Mouse (Mus musculus) liver, embryonic 14.5 days (tissue): Measurements from ENCODE around the gene Gm42715. TPM values are rescaled to one million over a fixed set of nuclear protein-coding genes. Genes with fewer than 3 reads are reported as not detected.

ENCODE experiments used
- ATAC-seq: fragments of 200-750 bp; cut with Nextera tagmentation; 2 replicates; pipeline ENCODE4 v1.8.0; 2017; ENCODE audit warnings: moderate number of reproducible peaks, mild to moderate bottlenecking, moderate library complexity; ENCODE audit not compliant: insufficient read depth
- DNase-seq, 3 experiments: peaks; one replicate each; pipeline ENCODE4 v3.0.0-alpha.2; 2012 to 2013; ENCODE audit warnings: low read depth in 3 of 3, low spot score in 3 of 3
- H3K27ac ChIP-seq: fragments of 300-500 bp; sonication (generic); 2 replicates; pipeline ENCODE4 v1.5.1; 2014; ENCODE audit warnings: moderate library complexity, mild to moderate bottlenecking, control low read depth, inconsistent platforms
- H3K27me3 ChIP-seq: fragments of 300-500 bp; sonication (generic); 2 replicates; pipeline ENCODE4 v1.6.1; 2014; ENCODE audit warnings: mild to moderate bottlenecking, low read length, moderate library complexity; ENCODE audit not compliant: control insufficient read depth, insufficient read depth
- H3K36me3 ChIP-seq: fragments of 300-500 bp; sonication (generic); replicated peaks from 2 replicates; pipeline ENCODE4 v1.6.1; 2014; ENCODE audit warnings: low read depth; ENCODE audit not compliant: control insufficient read depth, insufficient read depth
- H3K4me1 ChIP-seq, 2 experiments: fragments of 200-500 bp in 1 of 2; fragments of 300-500 bp in 1 of 2; sonication (generic) in 1 of 2; replicated peaks; 2 replicates each; pipeline ENCODE4 v1.6.1; 2012 to 2014; ENCODE audit warnings: antibody characterized with exemption in 1 of 2, inconsistent platforms in 1 of 2, low read length in 1 of 2; ENCODE audit not compliant: control insufficient read depth in 2 of 2, insufficient read depth in 2 of 2
- H3K4me2 ChIP-seq: fragments of 300-500 bp; sonication (generic); 2 replicates; pipeline ENCODE4 v1.6.1; 2014; ENCODE audit warnings: low read depth, mild to moderate bottlenecking, control low read depth, moderate library complexity
- H3K4me3 ChIP-seq, 2 experiments: fragments of 200-500 bp in 1 of 2; fragments of 300-500 bp in 1 of 2; sonication (generic) in 1 of 2; 2 replicates each; pipeline ENCODE4 v1.5.1; 2012 to 2014; ENCODE audit warnings: low read depth in 2 of 2, low read length in 2 of 2, mild to moderate bottlenecking in 2 of 2, control low read depth in 1 of 2, inconsistent platforms in 1 of 2, moderate library complexity in 1 of 2; ENCODE audit not compliant: insufficient read depth in 1 of 2
- H3K9ac ChIP-seq: fragments of 300-500 bp; sonication (generic); replicated peaks from 2 replicates; pipeline ENCODE4 v1.6.1; 2014; ENCODE audit warnings: mild to moderate bottlenecking, control low read depth, moderate library complexity
- H3K9me3 ChIP-seq: fragments of 300-500 bp; sonication (generic); 2 replicates; pipeline ENCODE4 v1.6.1; 2016; ENCODE audit warnings: low read length, mixed read lengths; ENCODE audit not compliant: control insufficient read depth
- CTCF ChIP-seq: IDR thresholded peaks from 2 replicates; pipeline ENCODE4 v1.5.1; 2016; ENCODE audit warnings: antibody characterized with exemption, low read depth, control low read depth
- EP300 ChIP-seq: IDR thresholded peaks from 2 replicates; pipeline ENCODE4 v1.6.1; 2016; ENCODE audit warnings: antibody characterized with exemption, low read depth
- WGBS: fragments of 180-500 bp; shearing (Covaris S2); extraction: QIAGEN DNeasy Blood & Tissue Kit; methylation state at CpG from one replicate; pipeline ENCODE4 v1.1.7; 2014; ENCODE audit not compliant: insufficient replicate concordance; 5-methylcytosine and 5-hydroxymethylcytosine counted together
- polyA plus RNA-seq, 2 experiments: library from polyadenylated mRNA; depleted of rRNA in 1 of 2; stranded (reverse) in 1 of 2; unstranded in 1 of 2; fragments of >200 nt; fragmentation: Nextera tagmentation in 1 of 2; extraction: Ambion mirVana in 1 of 2; gene quantifications; 2 replicates each; pipeline versions ENCODE4 v1.2.1 to v1.2.3; 2012 to 2014

Gene Gm42715
- polyA plus RNA-seq, 2 experiments = 4.7 to 6.0 TPM

DNA sequence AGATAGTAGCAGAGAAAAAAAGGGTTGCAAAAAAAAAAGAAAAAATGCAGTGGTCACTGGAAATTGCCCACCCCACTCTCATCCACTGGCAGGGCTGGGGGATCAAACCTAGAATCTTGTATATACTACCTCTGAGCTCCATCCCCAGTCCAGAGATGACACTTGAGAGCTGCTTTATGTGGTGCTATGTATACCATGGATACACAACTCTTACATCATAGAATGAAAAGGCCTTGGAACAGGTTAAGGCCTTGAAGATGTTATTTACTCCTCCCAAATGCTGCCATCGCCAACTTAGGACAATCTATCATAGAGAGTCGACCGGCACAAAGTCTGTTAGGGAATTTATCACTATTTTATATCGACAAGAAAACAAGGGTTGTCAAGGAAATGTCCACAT is 42.5 kb upstream of the Gm42715 start:
- Histone ChIP-seq H3K27ac (peak overlapping the region; percentile 94), H3K4me1 (peaks cover 30 to 33% of the 10 kb centered on the region in 2 experiments), H3K4me3 (peak overlapping the region; percentile 43 to 100), H3K36me3 (peaks cover 40% of the 10 kb centered on the region), H3K9me3 (no peaks in the 10 kb centered on the region), H3K4me2 (peak overlapping the region; percentile 97), H3K27me3 (no peaks in the 10 kb centered on the region), H3K9ac (peak overlapping the region; percentile 76)
- 72% methylated on average over 4 of the region's 4 CpGs for WGBS
- ATAC-seq = no peak
- TF ChIP-seq EP300 = no peak
- no peak for TF ChIP-seq CTCF
- DNase-seq = no peak

DNA sequence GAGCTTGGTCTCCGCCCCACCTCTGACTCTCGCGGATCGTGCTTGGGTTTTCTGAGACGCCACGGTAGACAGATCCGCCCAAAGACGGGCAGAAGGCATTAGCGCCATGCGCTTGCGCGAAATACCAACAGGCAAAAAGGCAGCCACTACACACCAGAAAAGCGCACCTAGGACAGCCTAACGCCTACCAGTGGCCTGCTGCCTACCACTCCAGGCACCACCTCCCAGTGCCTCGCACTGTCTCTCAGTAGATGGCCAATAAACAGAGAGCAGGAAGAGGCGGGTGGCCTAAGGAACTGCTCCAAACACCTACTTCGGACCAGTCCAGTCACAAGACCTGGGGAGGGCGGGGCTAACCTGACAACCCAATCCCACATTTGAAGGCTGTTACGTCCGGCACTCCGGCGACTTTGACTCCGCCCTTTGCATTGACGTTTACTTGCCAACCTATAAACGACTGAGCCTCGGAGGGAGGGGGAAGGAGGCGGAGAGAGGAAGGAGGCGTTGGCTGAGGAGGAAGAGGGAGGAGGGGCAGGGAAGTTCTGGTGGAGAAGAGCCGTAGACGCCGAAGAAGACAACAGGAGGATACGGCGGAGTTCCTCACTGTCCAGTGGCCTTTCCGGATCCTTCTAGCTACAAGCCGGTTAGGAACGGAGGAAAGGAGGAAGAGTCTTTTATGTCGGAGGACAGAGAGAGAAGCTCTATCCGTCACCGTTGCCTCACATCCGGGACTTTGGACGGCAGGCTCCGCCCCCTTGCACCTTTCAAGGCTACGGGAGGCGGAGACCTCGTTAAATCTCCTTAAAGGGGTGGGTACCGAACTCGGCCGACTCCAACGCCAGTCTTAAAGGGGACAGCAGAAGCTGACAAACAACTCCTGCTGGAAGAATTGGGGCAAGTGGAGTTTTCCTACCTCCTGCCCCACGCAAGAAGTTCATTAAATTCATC is 41.4 kb upstream of the Gm42715 start:
- DNase-seq (peak; percentile 100), ATAC-seq (peak; percentile 90)
- H3K4me2 ChIP-seq = peak overlapping the region; percentile 97
- H3K9ac ChIP-seq = peak overlapping the region; percentile 99
- H3K4me1 ChIP-seq = peaks cover 23 to 25% of the 10 kb centered on the region in 2 experiments
- H3K27ac ChIP-seq = peak overlapping the region; percentile 94
- TF ChIP-seq EP300 = peak; percentile 25; the same call in 1 of the 2 replicates
- peak; percentile 44 for TF ChIP-seq CTCF
- H3K9me3 ChIP-seq = no peaks in the 10 kb centered on the region
- peaks cover 48% of the 10 kb centered on the region for H3K36me3 ChIP-seq
- H3K4me3 ChIP-seq = peak overlapping the region; percentile 97 to 100
- WGBS = under 1% methylated on average over 50 of the region's 50 CpGs
- H3K27me3 ChIP-seq = no peaks in the 10 kb centered on the region

DNA sequence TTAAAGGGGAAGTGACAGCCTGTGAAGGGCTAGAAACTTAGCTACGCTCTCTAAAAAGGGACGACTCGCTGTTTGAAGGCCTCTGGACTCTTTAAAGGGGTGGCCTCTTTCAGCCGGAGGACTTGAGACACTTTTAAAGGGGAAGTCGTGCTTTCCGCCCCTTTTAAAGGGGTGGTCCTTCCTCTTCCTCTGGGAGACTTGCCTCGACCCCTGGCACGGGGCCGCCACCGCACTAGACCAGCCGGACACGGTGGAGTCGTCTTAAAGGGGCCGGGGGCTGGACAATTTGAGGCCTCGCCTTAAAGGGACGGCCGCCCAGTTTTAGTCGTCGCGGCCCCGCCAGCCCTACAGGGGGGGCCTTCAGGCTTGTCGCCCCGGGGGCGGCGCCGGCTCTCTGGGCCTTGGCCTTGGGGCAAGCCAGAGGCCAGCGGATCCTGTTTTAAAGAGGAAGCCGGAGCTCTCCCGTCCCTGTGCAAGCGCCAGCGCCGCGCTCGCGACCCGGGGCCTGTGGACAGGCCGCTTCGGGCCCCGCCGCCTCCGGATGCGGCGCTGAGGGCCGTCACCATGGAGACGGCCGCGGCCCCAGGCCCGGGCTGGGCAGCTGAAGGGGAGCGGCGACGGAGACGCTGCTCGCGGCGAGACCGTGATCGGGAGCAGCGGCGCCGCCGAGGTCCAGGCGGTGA is 40.6 kb upstream of the Gm42715 start, which contains the start of gene Fbrs:
Fbrs (plus strand) TSS at position 565 of the 683 bp plus-strand sequence.
- Histone ChIP-seq H3K4me3 (peak within 1 kb of the TSS; percentile 97 to 100), H3K4me1 (peaks cover 23 to 25% of the 10 kb centered on the region in 2 experiments), H3K36me3 (peaks cover 46% of the 10 kb centered on the region), H3K4me2 (peak within 1 kb of the TSS; percentile 91), H3K9me3 (no peaks in the 10 kb centered on the region), H3K9ac (peak within 1 kb of the TSS; percentile 99), H3K27ac (peak within 1 kb of the TSS; percentile 94), H3K27me3 (no peaks in the 10 kb centered on the region)
- DNase-seq (peak; percentile 82 to 93 (median 87)), ATAC-seq (peak; percentile 42)
- TF ChIP-seq CTCF (0 out of 2 replicates have a peak, but pooled peaks have one; percentile 12), EP300 (no peak)
- under 1% methylated on average over 62 of the region's 62 CpGs for WGBS

DNA sequence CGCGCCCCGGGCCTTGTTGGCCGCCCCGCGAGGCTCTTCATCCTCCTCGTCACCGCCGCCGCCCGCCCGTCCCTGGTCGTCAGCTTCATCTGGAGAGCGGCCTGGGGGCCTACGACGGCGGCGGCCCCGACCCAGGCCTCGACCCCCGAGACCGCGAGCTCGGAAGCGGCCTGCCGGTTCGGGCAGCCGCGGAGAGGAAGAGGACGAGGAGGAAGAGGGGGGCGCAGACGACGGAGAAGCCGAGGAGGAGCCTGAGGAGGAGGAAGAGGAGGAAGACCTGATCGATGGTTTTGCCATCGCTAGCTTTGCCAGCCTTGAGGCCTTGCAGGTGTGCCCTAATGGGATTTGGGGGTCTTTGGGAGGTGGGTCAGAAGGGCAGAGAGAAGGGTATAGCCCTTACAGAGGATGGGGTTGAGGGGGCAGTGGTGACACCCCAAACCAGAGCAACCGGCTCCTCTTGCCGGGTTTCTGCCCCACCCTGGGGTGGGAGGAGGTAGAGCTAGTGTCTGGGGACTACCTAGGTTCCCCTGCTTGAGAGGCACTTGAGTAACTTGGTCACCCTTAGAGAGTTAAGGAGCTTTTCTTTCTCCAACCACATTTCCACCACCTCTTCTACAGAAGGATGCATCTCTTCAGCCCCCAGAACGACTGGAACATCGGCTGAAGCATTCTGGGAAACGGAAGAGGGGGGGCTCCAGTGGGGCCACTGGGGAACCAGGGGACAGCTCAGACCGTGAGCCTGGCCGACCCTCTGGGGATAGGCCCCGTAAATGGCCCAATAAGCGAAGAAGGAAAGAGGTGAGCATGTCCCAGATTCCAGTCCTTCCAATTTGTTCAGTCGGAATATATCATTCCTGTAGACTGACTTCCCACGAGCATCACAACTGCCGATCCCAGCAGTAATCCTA is 39.8 kb upstream of the Gm42715 start:
- Histone ChIP-seq H3K9me3 (no peaks in the 10 kb centered on the region), H3K4me3 (peak overlapping the region; percentile 97 to 100), H3K4me1 (peaks cover 23 to 25% of the 10 kb centered on the region in 2 experiments), H3K27ac (peak overlapping the region; percentile 94), H3K27me3 (no peaks in the 10 kb centered on the region), H3K9ac (peak overlapping the region; percentile 99), H3K36me3 (peaks cover 41% of the 10 kb centered on the region), H3K4me2 (peak overlapping the region; percentile 91)
- ATAC-seq (no peak), DNase-seq (no peak)
- no peak for TF ChIP-seq CTCF
- TF ChIP-seq EP300 = no peak
- WGBS = 3% methylated on average over 48 of the region's 48 CpGs
